Mouse (Mus musculus): ENCODE results near the gene Sardh. TPM values are rescaled to one million over a fixed set of nuclear protein-coding genes. Genes with fewer than 3 reads are reported as not detected.

The Sardh gene
- polyA plus RNA-seq (2012; rRNA removed), result 2.8 and 4.7 TPM in 2 replicates

GRCm38 (mm10) chr2:27248211-27248610 is at the start of gene Sardh:
Gene Sardh (minus strand): TSS chr2:27248337.
- TF ChIP-seq CTCF (IDR thresholded peaks at IDR 0.05; ENCODE audit: borderline replicate concordance, extremely low read depth, insufficient read depth, insufficient read length), result no peak
- no peak for TF ChIP-seq POLR2A (IDR thresholded peaks at IDR 0.05; ENCODE audit: borderline replicate concordance, extremely low read depth, insufficient read depth, insufficient read length, poor library complexity, severe bottlenecking)
- no peak for DNase-seq (ENCODE audit: low read depth)

- no peak for TF ChIP-seq POLR2A (IDR thresholded peaks at IDR 0.05; ENCODE audit: borderline replicate concordance, extremely low read depth, insufficient read depth, insufficient read length, poor library complexity, severe bottlenecking)
- no peak for TF ChIP-seq CTCF (IDR thresholded peaks at IDR 0.05; ENCODE audit: borderline replicate concordance, extremely low read depth, insufficient read depth, insufficient read length)
- no peak for DNase-seq (ENCODE audit: low read depth)
Measured at GRCm38 (mm10) chr2:27296656-27297406, 48.7 kb upstream of the Sardh start.

- TF ChIP-seq POLR2A (IDR thresholded peaks at IDR 0.05; ENCODE audit: borderline replicate concordance, extremely low read depth, insufficient read depth, insufficient read length, poor library complexity, severe bottlenecking) (no peak), CTCF (IDR thresholded peaks at IDR 0.05; ENCODE audit: borderline replicate concordance, extremely low read depth, insufficient read depth, insufficient read length) (no peak)
- no peak for DNase-seq (ENCODE audit: low read depth)
Measured at GRCm38 (mm10) chr2:27294777-27295176, 46.6 kb upstream of the Sardh start.

- peak; percentile 91 for DNase-seq (ENCODE audit: low read depth)
- peak; percentile 82 for TF ChIP-seq CTCF (IDR thresholded peaks at IDR 0.05; ENCODE audit: borderline replicate concordance, extremely low read depth, insufficient read depth, insufficient read length)
- TF ChIP-seq POLR2A (IDR thresholded peaks at IDR 0.05; ENCODE audit: borderline replicate concordance, extremely low read depth, insufficient read depth, insufficient read length, poor library complexity, severe bottlenecking), result no peak
Measured at GRCm38 (mm10) chr2:27289019-27289418, 40.9 kb upstream of the Sardh start.

- no peak for TF ChIP-seq POLR2A (IDR thresholded peaks at IDR 0.05; ENCODE audit: borderline replicate concordance, extremely low read depth, insufficient read depth, insufficient read length, poor library complexity, severe bottlenecking)
- TF ChIP-seq CTCF (IDR thresholded peaks at IDR 0.05; ENCODE audit: borderline replicate concordance, extremely low read depth, insufficient read depth, insufficient read length), result no peak
Measured at GRCm38 (mm10) chr2:27286971-27287710, 39.0 kb upstream of the Sardh start.

GRCm38 (mm10) chr2:27284441-27284840 is 36.3 kb upstream of the Sardh start:
- TF ChIP-seq CTCF (IDR thresholded peaks at IDR 0.05; ENCODE audit: borderline replicate concordance, extremely low read depth, insufficient read depth, insufficient read length), result no peak
- no peak for TF ChIP-seq POLR2A (IDR thresholded peaks at IDR 0.05; ENCODE audit: borderline replicate concordance, extremely low read depth, insufficient read depth, insufficient read length, poor library complexity, severe bottlenecking)
- DNase-seq (ENCODE audit: low read depth), result no peak

More at GRCm38 (mm10) chr2:27286971-27287710, 39.0 kb upstream of the Sardh start:
- DNase-seq (ENCODE audit: low read depth), result no peak

GRCm38 (mm10) chr2:27281771-27282170 is 33.6 kb upstream of the Sardh start:
- no peak for DNase-seq (ENCODE audit: low read depth)
- TF ChIP-seq CTCF (IDR thresholded peaks at IDR 0.05; ENCODE audit: borderline replicate concordance, extremely low read depth, insufficient read depth, insufficient read length), result no peak
- no peak for TF ChIP-seq POLR2A (IDR thresholded peaks at IDR 0.05; ENCODE audit: borderline replicate concordance, extremely low read depth, insufficient read depth, insufficient read length, poor library complexity, severe bottlenecking)

- TF ChIP-seq CTCF (IDR thresholded peaks at IDR 0.05; ENCODE audit: borderline replicate concordance, extremely low read depth, insufficient read depth, insufficient read length) (peak; percentile 84), POLR2A (IDR thresholded peaks at IDR 0.05; ENCODE audit: borderline replicate concordance, extremely low read depth, insufficient read depth, insufficient read length, poor library complexity, severe bottlenecking) (no peak)
- DNase-seq (ENCODE audit: low read depth), result peak; percentile 84
Measured at GRCm38 (mm10) chr2:27280920-27281611, 32.9 kb upstream of the Sardh start.

GRCm38 (mm10) chr2:27278859-27279258 is 30.7 kb upstream of the Sardh start:
- TF ChIP-seq POLR2A (IDR thresholded peaks at IDR 0.05; ENCODE audit: borderline replicate concordance, extremely low read depth, insufficient read depth, insufficient read length, poor library complexity, severe bottlenecking), result no peak
- no peak for TF ChIP-seq CTCF (IDR thresholded peaks at IDR 0.05; ENCODE audit: borderline replicate concordance, extremely low read depth, insufficient read depth, insufficient read length)
- DNase-seq (ENCODE audit: low read depth), result no peak

- no peak for TF ChIP-seq POLR2A (IDR thresholded peaks at IDR 0.05; ENCODE audit: borderline replicate concordance, extremely low read depth, insufficient read depth, insufficient read length, poor library complexity, severe bottlenecking)
- no peak for TF ChIP-seq CTCF (IDR thresholded peaks at IDR 0.05; ENCODE audit: borderline replicate concordance, extremely low read depth, insufficient read depth, insufficient read length)
- no peak for DNase-seq (ENCODE audit: low read depth)
Measured at GRCm38 (mm10) chr2:27268325-27268724, 20.2 kb upstream of the Sardh start.

GRCm38 (mm10) chr2:27265819-27266218 is 17.7 kb upstream of the Sardh start:
- TF ChIP-seq POLR2A (IDR thresholded peaks at IDR 0.05; ENCODE audit: borderline replicate concordance, extremely low read depth, insufficient read depth, insufficient read length, poor library complexity, severe bottlenecking) (no peak), CTCF (IDR thresholded peaks at IDR 0.05; ENCODE audit: borderline replicate concordance, extremely low read depth, insufficient read depth, insufficient read length) (no peak)
- no peak for DNase-seq (ENCODE audit: low read depth)

Data from brain, embryonic 14.5 days (tissue).